Mouse (Mus musculus): ENCODE data around the gene Mfng. TPM values are rescaled to one million over a fixed set of nuclear protein-coding genes. Genes with fewer than 3 reads are reported as not detected.

Gene Mfng
- polyA plus RNA-seq, 1 experiment, result 4.4 TPM

DNA sequence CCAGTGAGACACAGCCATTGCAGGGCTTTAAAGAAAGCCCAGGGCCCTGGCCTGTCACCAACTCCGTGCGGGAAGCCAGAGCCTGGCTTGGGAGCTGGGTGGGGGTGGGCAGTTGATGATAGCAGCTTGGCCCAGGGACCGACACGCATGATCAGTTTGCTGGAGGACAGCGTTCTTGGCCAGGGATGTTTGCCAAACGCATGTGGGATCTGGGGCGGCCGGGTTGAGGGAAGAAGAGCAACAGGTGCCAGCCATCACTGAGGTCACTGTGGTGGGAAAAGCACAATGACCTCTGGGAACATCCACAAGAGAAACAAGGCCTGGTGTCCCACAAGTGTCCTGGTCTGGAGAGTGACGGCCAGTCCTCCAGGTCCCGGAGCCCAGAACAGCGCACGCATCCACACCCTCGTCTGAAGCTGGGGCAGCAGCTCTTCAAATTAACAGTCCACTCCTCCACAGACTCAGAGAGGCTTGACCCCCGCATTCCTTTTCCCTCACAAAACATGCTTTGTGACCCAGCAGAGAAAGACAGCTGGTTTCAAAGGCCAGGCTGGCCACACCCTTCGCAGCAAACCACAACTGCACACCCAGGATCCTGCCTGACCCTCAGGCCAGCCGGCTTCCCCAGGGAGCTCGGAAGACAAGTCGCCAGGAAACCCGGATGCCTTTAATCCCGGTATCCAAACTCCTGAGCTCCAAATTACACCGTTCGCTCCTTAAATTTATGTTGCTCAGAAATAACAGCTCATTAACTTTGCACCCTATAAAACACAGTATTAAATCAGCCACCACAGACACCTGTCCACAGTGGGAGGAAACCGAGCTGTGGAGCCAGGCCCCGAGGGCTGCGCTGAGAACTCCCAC is 23.2 kb upstream of the Mfng start:
- Histone ChIP-seq H3K9me3 (replicated peaks; ENCODE audit: control insufficient read depth, insufficient read depth, low read length, poor library complexity, severe bottlenecking) (no peaks in the 10 kb centered on the region), H3K27ac (ENCODE audit: insufficient read depth, low read length) (no peak overlapping the region), H3K9ac (ENCODE audit: low read depth, poor library complexity, severe bottlenecking) (no peak overlapping the region), H3K27me3 (ENCODE audit: control insufficient read depth, insufficient read depth, low read length, poor library complexity, severe bottlenecking) (no peaks in the 10 kb centered on the region), H3K4me3 (ENCODE audit: low read depth, low read length) (no peak overlapping the region), H3K36me3 (ENCODE audit: control insufficient read depth, insufficient read depth, low read length, poor library complexity, severe bottlenecking) (no peaks in the 10 kb centered on the region), H3K4me1 (ENCODE audit: control insufficient read depth, insufficient read depth, low read length) (peaks cover 4% of the 10 kb centered on the region)
- TF ChIP-seq POLR2A (IDR thresholded peaks at IDR 0.05; ENCODE audit: insufficient read depth, low read length) (no peak), EP300 (IDR thresholded peaks at IDR 0.05; ENCODE audit: insufficient read depth, low read depth, low read length) (peak; percentile 77; the same call in 1 of the 2 replicates)

- Histone ChIP-seq H3K36me3 (ENCODE audit: control insufficient read depth, insufficient read depth, low read length, poor library complexity, severe bottlenecking) (no peaks in the 10 kb centered on the region), H3K4me3 (ENCODE audit: low read depth, low read length) (no peak overlapping the region), H3K27me3 (ENCODE audit: control insufficient read depth, insufficient read depth, low read length, poor library complexity, severe bottlenecking) (no peaks in the 10 kb centered on the region), H3K9me3 (replicated peaks; ENCODE audit: control insufficient read depth, insufficient read depth, low read length, poor library complexity, severe bottlenecking) (no peaks in the 10 kb centered on the region), H3K4me1 (ENCODE audit: control insufficient read depth, insufficient read depth, low read length) (peaks cover 4% of the 10 kb centered on the region), H3K9ac (ENCODE audit: low read depth, poor library complexity, severe bottlenecking) (no peak overlapping the region), H3K27ac (ENCODE audit: insufficient read depth, low read length) (no peak overlapping the region)
- TF ChIP-seq EP300 (IDR thresholded peaks at IDR 0.05; ENCODE audit: insufficient read depth, low read depth, low read length) (no peak), CTCF (IDR thresholded peaks at IDR 0.05; ENCODE audit: low read depth, low read length) (no peak), POLR2A (IDR thresholded peaks at IDR 0.05; ENCODE audit: insufficient read depth, low read length) (no peak)
Observed at GRCm38 (mm10) chr15:78790990-78791389, 17.7 kb upstream of the Mfng start.

- Histone ChIP-seq H3K27me3 (ENCODE audit: control insufficient read depth, insufficient read depth, low read length, poor library complexity, severe bottlenecking) (no peaks in the 10 kb centered on the region), H3K9me3 (replicated peaks; ENCODE audit: control insufficient read depth, insufficient read depth, low read length, poor library complexity, severe bottlenecking) (no peaks in the 10 kb centered on the region), H3K4me3 (ENCODE audit: low read depth, low read length) (no peak overlapping the region), H3K9ac (ENCODE audit: low read depth, poor library complexity, severe bottlenecking) (no peak overlapping the region), H3K36me3 (ENCODE audit: control insufficient read depth, insufficient read depth, low read length, poor library complexity, severe bottlenecking) (no peaks in the 10 kb centered on the region), H3K27ac (ENCODE audit: insufficient read depth, low read length) (no peak overlapping the region), H3K4me1 (ENCODE audit: control insufficient read depth, insufficient read depth, low read length) (peaks cover 4% of the 10 kb centered on the region)
- TF ChIP-seq POLR2A (IDR thresholded peaks at IDR 0.05; ENCODE audit: insufficient read depth, low read length), result no peak
- no peak for TF ChIP-seq CTCF (IDR thresholded peaks at IDR 0.05; ENCODE audit: low read depth, low read length)
- no peak for TF ChIP-seq EP300 (IDR thresholded peaks at IDR 0.05; ENCODE audit: insufficient read depth, low read depth, low read length)
Observed at GRCm38 (mm10) chr15:78790451-78790850, 17.2 kb upstream of the Mfng start.

DNA sequence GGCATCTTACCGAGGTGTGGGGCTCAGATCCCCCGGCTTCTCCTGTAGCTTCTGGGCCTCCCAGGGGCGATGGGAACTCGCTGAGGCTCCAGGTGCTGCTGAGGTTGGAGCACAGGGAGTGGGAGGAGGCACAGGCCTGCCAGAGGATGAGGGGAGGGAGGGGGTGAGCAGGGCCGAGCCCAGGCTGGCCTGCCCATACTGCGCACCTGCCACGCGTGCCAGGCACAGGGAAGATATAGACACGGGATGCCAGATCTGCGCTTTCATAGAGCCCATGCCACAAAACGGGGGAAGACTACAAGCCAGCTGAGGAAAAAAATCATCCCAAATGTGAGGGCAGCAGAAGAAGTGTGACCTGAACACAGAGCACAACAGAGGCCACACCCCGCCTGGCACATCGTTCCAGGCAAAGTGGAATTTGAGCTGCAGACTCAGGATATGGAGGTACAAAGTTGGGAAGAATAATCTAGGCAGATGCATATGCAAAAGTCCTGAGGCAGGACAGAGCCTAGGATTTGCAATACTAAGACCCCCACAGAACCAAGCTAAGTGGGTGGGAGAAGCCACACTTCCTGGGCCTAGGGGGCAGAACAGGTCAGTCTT is 16.5 kb upstream of the Mfng start:
- Histone ChIP-seq H3K4me1 (ENCODE audit: control insufficient read depth, insufficient read depth, low read length) (peaks cover 4% of the 10 kb centered on the region), H3K27me3 (ENCODE audit: control insufficient read depth, insufficient read depth, low read length, poor library complexity, severe bottlenecking) (no peaks in the 10 kb centered on the region), H3K9ac (ENCODE audit: low read depth, poor library complexity, severe bottlenecking) (no peak overlapping the region), H3K9me3 (replicated peaks; ENCODE audit: control insufficient read depth, insufficient read depth, low read length, poor library complexity, severe bottlenecking) (no peaks in the 10 kb centered on the region), H3K4me3 (ENCODE audit: low read depth, low read length) (no peak overlapping the region), H3K27ac (ENCODE audit: insufficient read depth, low read length) (no peak overlapping the region), H3K36me3 (ENCODE audit: control insufficient read depth, insufficient read depth, low read length, poor library complexity, severe bottlenecking) (no peaks in the 10 kb centered on the region)
- no peak for TF ChIP-seq CTCF (IDR thresholded peaks at IDR 0.05; ENCODE audit: low read depth, low read length)
- TF ChIP-seq POLR2A (IDR thresholded peaks at IDR 0.05; ENCODE audit: insufficient read depth, low read length), result no peak
- TF ChIP-seq EP300 (IDR thresholded peaks at IDR 0.05; ENCODE audit: insufficient read depth, low read depth, low read length), result no peak

DNA sequence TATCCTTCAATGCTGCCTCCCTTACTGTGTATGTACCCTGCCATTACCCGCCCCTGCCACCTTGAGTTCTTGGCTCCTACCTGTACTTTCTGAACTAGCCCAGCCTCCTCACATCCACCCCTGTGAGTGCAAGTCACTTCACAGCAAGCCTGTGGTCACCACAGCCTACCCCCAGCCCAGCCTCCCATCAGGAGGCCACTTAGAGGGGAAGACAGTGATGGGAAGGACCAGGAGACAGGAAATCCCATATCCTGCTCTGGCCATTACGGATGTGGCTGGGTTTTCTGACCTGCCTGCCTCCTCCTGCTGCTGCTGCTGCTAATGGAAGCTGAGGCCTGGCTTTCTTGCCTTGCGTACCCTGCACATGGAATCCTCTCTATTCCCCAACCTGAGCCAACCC is 14.8 kb upstream of the Mfng start:
- H3K9ac ChIP-seq (ENCODE audit: low read depth, poor library complexity, severe bottlenecking), result no peak overlapping the region
- H3K9me3 ChIP-seq (replicated peaks; ENCODE audit: control insufficient read depth, insufficient read depth, low read length, poor library complexity, severe bottlenecking), result no peaks in the 10 kb centered on the region
- no peak overlapping the region for H3K27ac ChIP-seq (ENCODE audit: insufficient read depth, low read length)
- H3K36me3 ChIP-seq (ENCODE audit: control insufficient read depth, insufficient read depth, low read length, poor library complexity, severe bottlenecking), result no peaks in the 10 kb centered on the region
- H3K27me3 ChIP-seq (ENCODE audit: control insufficient read depth, insufficient read depth, low read length, poor library complexity, severe bottlenecking), result no peaks in the 10 kb centered on the region
- H3K4me3 ChIP-seq (ENCODE audit: low read depth, low read length), result no peak overlapping the region
- TF ChIP-seq POLR2A (IDR thresholded peaks at IDR 0.05; ENCODE audit: insufficient read depth, low read length) (no peak), CTCF (IDR thresholded peaks at IDR 0.05; ENCODE audit: low read depth, low read length) (no peak), EP300 (IDR thresholded peaks at IDR 0.05; ENCODE audit: insufficient read depth, low read depth, low read length) (no peak)
- H3K4me1 ChIP-seq (ENCODE audit: control insufficient read depth, insufficient read depth, low read length), result peaks cover 8% of the 10 kb centered on the region

- no peak overlapping the region for H3K4me3 ChIP-seq (ENCODE audit: low read depth, low read length)
- no peaks in the 10 kb centered on the region for H3K9me3 ChIP-seq (replicated peaks; ENCODE audit: control insufficient read depth, insufficient read depth, low read length, poor library complexity, severe bottlenecking)
- TF ChIP-seq CTCF (IDR thresholded peaks at IDR 0.05; ENCODE audit: low read depth, low read length), result no peak
- TF ChIP-seq EP300 (IDR thresholded peaks at IDR 0.05; ENCODE audit: insufficient read depth, low read depth, low read length), result no peak
- TF ChIP-seq POLR2A (IDR thresholded peaks at IDR 0.05; ENCODE audit: insufficient read depth, low read length), result no peak
- no peaks in the 10 kb centered on the region for H3K36me3 ChIP-seq (ENCODE audit: control insufficient read depth, insufficient read depth, low read length, poor library complexity, severe bottlenecking)
- H3K27me3 ChIP-seq (ENCODE audit: control insufficient read depth, insufficient read depth, low read length, poor library complexity, severe bottlenecking), result no peaks in the 10 kb centered on the region
- peaks cover 8% of the 10 kb centered on the region for H3K4me1 ChIP-seq (ENCODE audit: control insufficient read depth, insufficient read depth, low read length)
- no peak overlapping the region for H3K9ac ChIP-seq (ENCODE audit: low read depth, poor library complexity, severe bottlenecking)
- peak overlapping the region; percentile 45; the same call in 1 of the 2 replicates for H3K27ac ChIP-seq (ENCODE audit: insufficient read depth, low read length)
Observed at GRCm38 (mm10) chr15:78787287-78787856, 14.1 kb upstream of the Mfng start.
